ENCODE assay signal across 10 mouse cellular contexts in the genomic region with DNA sequence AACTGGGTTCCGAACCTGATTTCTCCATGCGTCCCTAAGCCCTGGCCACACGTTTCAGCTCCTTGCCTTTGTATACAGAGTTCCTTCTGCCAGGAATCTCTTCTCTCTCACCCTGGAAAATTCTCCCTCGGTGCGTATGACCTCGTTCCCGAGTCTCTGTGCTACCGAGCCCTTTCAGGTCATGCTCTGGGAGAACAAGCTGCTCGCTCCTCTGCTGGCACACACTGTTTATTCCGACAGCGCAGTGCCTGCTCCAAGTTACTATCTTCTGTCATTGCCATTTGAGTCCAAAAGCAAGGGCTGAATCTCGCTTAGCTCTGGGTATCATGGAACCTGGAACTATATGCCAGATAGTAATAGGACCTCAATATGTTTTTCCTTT. TPM values are rescaled to one million over a fixed set of nuclear protein-coding genes. Genes with fewer than 3 reads are reported as not detected.
A peak's percentile ranks its signal among the peaks of the same experiment; 100 is the strongest.
DNase-seq lines count a peak whose midpoint lies in the region; ATAC-seq and TF ChIP-seq lines count a peak whose summit lies in the region.
"Had no signal": no experiment of that assay in that cellular context is flagged by ENCODE, and none has a peak within 500 bp of the region (broad histone marks: within the 10 kb centered on the region; RNA-seq: fewer than 3 reads in every experiment).

No protein-coding gene starts in this region.

- no peak for ATAC-seq in hindbrain, postnatal 0 days
- ATAC-seq in hindbrain, embryonic 11.5 days (ENCODE audit: low FRiP score) = no peak
- ATAC-seq in heart, embryonic 15.5 days (replicated peaks; ENCODE audit: insufficient number of reproducible peaks, insufficient read depth, low FRiP score, low read depth) = no peak
- no peak for ATAC-seq in megakaryocyte, adult 5-6 weeks (ENCODE audit: poor library complexity, severe bottlenecking)

- no peak overlapping the region for H3K4me2 ChIP-seq in hindbrain, postnatal 0 days (ENCODE audit: low read depth, low read length)
- no peak overlapping the region for H3K4me2 ChIP-seq in hindbrain, embryonic 11.5 days (replicated peaks; ENCODE audit: low read depth, low read length)
- no peak overlapping the region for H3K4me2 ChIP-seq in heart, embryonic 15.5 days
- H3K4me2 ChIP-seq: limb, embryonic 15.5 days had no signal

- no peak overlapping the region for H3K9ac ChIP-seq in hindbrain, postnatal 0 days (replicated peaks; ENCODE audit: low read length)
- H3K9ac ChIP-seq in hindbrain, embryonic 11.5 days (ENCODE audit: low read depth, low read length) = no peak overlapping the region
- H3K9ac ChIP-seq in heart, embryonic 15.5 days = no peak overlapping the region
- H3K9ac ChIP-seq: limb, embryonic 15.5 days had no signal

- H3K27me3 ChIP-seq in hindbrain, postnatal 0 days (ENCODE audit: insufficient read depth, low read length) = no peaks in the 10 kb centered on the region
- no peaks in the 10 kb centered on the region for H3K27me3 ChIP-seq in hindbrain, embryonic 11.5 days (ENCODE audit: control insufficient read depth, insufficient read depth, low read length)
- H3K27me3 ChIP-seq in cerebellum, adult 2 months (ENCODE audit: control insufficient read depth, insufficient read depth, low read length) = no peaks in the 10 kb centered on the region
- H3K27me3 ChIP-seq in heart, embryonic 15.5 days = no peaks in the 10 kb centered on the region
- H3K27me3 ChIP-seq: limb, embryonic 15.5 days had no signal

- H3K4me1 ChIP-seq in hindbrain, postnatal 0 days (ENCODE audit: insufficient read depth, low read length) = peaks cover 10% of the 10 kb centered on the region; the same call in 1 of the 2 replicates
- H3K4me1 ChIP-seq in hindbrain, embryonic 11.5 days (replicated peaks; ENCODE audit: control insufficient read depth, insufficient read depth, low read length) = no peaks in the 10 kb centered on the region
- peaks cover 8% of the 10 kb centered on the region for H3K4me1 ChIP-seq in cerebellum, adult 2 months (ENCODE audit: control insufficient read depth, insufficient read depth, low read length)
- no peaks in the 10 kb centered on the region for H3K4me1 ChIP-seq in heart, embryonic 15.5 days (replicated peaks)

- H3K36me3 ChIP-seq in hindbrain, postnatal 0 days (ENCODE audit: insufficient read depth, low read length) = no peaks in the 10 kb centered on the region
- H3K36me3 ChIP-seq in hindbrain, embryonic 11.5 days (ENCODE audit: control insufficient read depth, insufficient read depth, low read length) = no peaks in the 10 kb centered on the region
- no peaks in the 10 kb centered on the region for H3K36me3 ChIP-seq in heart, embryonic 15.5 days
- H3K36me3 ChIP-seq: limb, embryonic 15.5 days had no signal

- peak overlapping the region; percentile 48; the same call in 1 of the 2 replicates for H3K27ac ChIP-seq in hindbrain, postnatal 0 days
- H3K27ac ChIP-seq in hindbrain, embryonic 11.5 days (ENCODE audit: low read depth, low read length) = no peak overlapping the region
- H3K27ac ChIP-seq in cerebellum, adult 2 months (ENCODE audit: insufficient read depth, low read length) = peak overlapping the region; percentile 52
- H3K27ac ChIP-seq in heart, embryonic 15.5 days = peak overlapping the region; percentile 41

- no peak overlapping the region for H3K4me3 ChIP-seq in hindbrain, postnatal 0 days (ENCODE audit: low read length)
- H3K4me3 ChIP-seq in hindbrain, embryonic 11.5 days (ENCODE audit: low read depth, low read length) = no peak overlapping the region
- H3K4me3 ChIP-seq in cerebellum, adult 2 months (replicated peaks; ENCODE audit: insufficient read depth, low read depth, low read length) = peak overlapping the region; percentile 50
- no peak overlapping the region for H3K4me3 ChIP-seq in heart, embryonic 15.5 days
- H3K4me3 ChIP-seq: erythroblast, embryonic 14.5 days; limb, embryonic 15.5 days had no signal

- 57% methylated on average over 12 of the region's 12 CpGs for WGBS in hindbrain, postnatal 0 days
- WGBS in hindbrain, embryonic 11.5 days = 70% methylated on average over 12 of the region's 12 CpGs
- WGBS in cerebellum, adult 2 months = 9% methylated on average over 12 of the region's 12 CpGs
- 58% methylated on average over 12 of the region's 12 CpGs for WGBS in heart, embryonic 15.5 days

- DNase-seq in hindbrain, postnatal 0 days (ENCODE audit: low spot score) = peak; percentile 16
- no peak for DNase-seq in hindbrain, embryonic 11.5 days (ENCODE audit: low spot score)
- peak; percentile 54 to 67 for DNase-seq in cerebellum, adult 2 months
- DNase-seq in lung, postnatal 10 days = peak; percentile 59
- no peak for DNase-seq in right cerebral cortex, postnatal 4 days
- DNase-seq in spleen, adult 18-20 months = no peak

- no peak for TF ChIP-seq POLR2A in cerebellum, adult 2 months (IDR thresholded peaks at IDR 0.05; ENCODE audit: borderline replicate concordance, insufficient read depth, low read length)

- no peaks in the 10 kb centered on the region for H3K9me3 ChIP-seq in hindbrain, postnatal 0 days (ENCODE audit: low read length)
- no peaks in the 10 kb centered on the region for H3K9me3 ChIP-seq in hindbrain, embryonic 11.5 days (ENCODE audit: control insufficient read depth, low read length)
- H3K9me3 ChIP-seq in heart, embryonic 15.5 days (replicated peaks) = no peaks in the 10 kb centered on the region
- H3K9me3 ChIP-seq: limb, embryonic 15.5 days had no signal

- TF ChIP-seq CTCF in hindbrain, postnatal 0 days (IDR thresholded peaks at IDR 0.05; ENCODE audit: low read depth) = no peak
- no peak for TF ChIP-seq CTCF in cerebellum, adult 2 months (IDR thresholded peaks at IDR 0.05; ENCODE audit: borderline replicate concordance, insufficient read depth, low read depth, low read length)

RNA-seq across cellular contexts. Expression of gene Uspl1, which starts 31.4 kb away (rescaled TPM):
- 37.2 and 43.4 TPM in 2 replicates for total RNA-seq in hindbrain, postnatal 0 days (2014; rRNA removed)
- polyA plus RNA-seq in hindbrain, postnatal 0 days (2015; fragmentation: Nextera tagmentation; extraction: Ambion mirVana) = 42.8 and 44.7 TPM in 2 replicates
- 73.7 and 79.9 TPM in 2 replicates for polyA plus RNA-seq in hindbrain, embryonic 11.5 days (2014; fragmentation: Nextera tagmentation; extraction: Ambion mirVana)
- polyA plus RNA-seq in cerebellum, adult 2 months (2012; rRNA removed) = 29.8 and 31.8 TPM in 2 replicates
- 24.5 and 27.7 TPM in 2 replicates for polyA plus RNA-seq in heart, embryonic 15.5 days (2015; fragmentation: Nextera tagmentation; extraction: Ambion mirVana)
- total RNA-seq in megakaryocyte, adult 5-6 weeks (2015) = 22.5 and 23.7 TPM in 2 replicates
- 21.9 and 23.8 TPM in 2 replicates for total RNA-seq in megakaryocyte, adult 5-6 weeks (2017)

RNA-seq across cellular contexts. Expression of gene Hmgb1, which starts 31.5 kb away (rescaled TPM):
- total RNA-seq in hindbrain, postnatal 0 days (2014; rRNA removed) = 128 and 150 TPM in 2 replicates
- polyA plus RNA-seq in hindbrain, postnatal 0 days (2015; fragmentation: Nextera tagmentation; extraction: Ambion mirVana) = 757 and 786 TPM in 2 replicates
- polyA plus RNA-seq in hindbrain, embryonic 11.5 days (2014; fragmentation: Nextera tagmentation; extraction: Ambion mirVana) = 1,633 and 1,649 TPM in 2 replicates
- polyA plus RNA-seq in cerebellum, adult 2 months (2012; rRNA removed) = 180 and 186 TPM in 2 replicates
- 647 and 683 TPM in 2 replicates for polyA plus RNA-seq in heart, embryonic 15.5 days (2015; fragmentation: Nextera tagmentation; extraction: Ambion mirVana)
- 803 and 833 TPM in 2 replicates for total RNA-seq in megakaryocyte, adult 5-6 weeks (2015)
- total RNA-seq in megakaryocyte, adult 5-6 weeks (2017) = 665 and 708 TPM in 2 replicates

Comparison
In these comparisons a context has a peak if more than half of its experiments do, and no peak if none do; other contexts are left out.
1. DNase-seq: peak in hindbrain, postnatal 0 days (single experiment), cerebellum, adult 2 months (2 of 2) and lung, postnatal 10 days (single experiment); none in hindbrain, embryonic 11.5 days (single experiment), right cerebral cortex, postnatal 4 days (single experiment) and spleen, adult 18-20 months (0 of 2).